Mouse (Mus musculus): ENCODE measurements at regions not wholly inside any gene's neighbourhood (a gene's known extent, or its start where the extent isn't known, plus 50 kb on each side); places are given as distances from the start of the nearest gene placed in this dataset.

- no peak for TF ChIP-seq CTCF (IDR thresholded peaks at IDR 0.05)
- no peak for TF ChIP-seq POLR2A (IDR thresholded peaks at IDR 0.05; ENCODE audit: insufficient read depth, low read depth, low read length)
- no peak for TF ChIP-seq EP300 (IDR thresholded peaks at IDR 0.05; ENCODE audit: insufficient read depth, low read depth, low read length)
Observed at GRCm38 (mm10) chr7:115208781-115209180, 465.3 kb downstream of the Insc start.
